Mouse (Mus musculus): ENCODE results near the gene Rap1gds1. TPM values are rescaled to one million over a fixed set of nuclear protein-coding genes. Genes with fewer than 3 reads are reported as not detected.

The Rap1gds1 gene
- polyA plus RNA-seq, 1 experiment from 2014 or later = 107 TPM

GRCm38 (mm10) chr3:138941604-138942003 is 133.4 kb downstream of the Rap1gds1 start:
- Histone ChIP-seq H3K9me3 (ENCODE audit: control insufficient read depth, low read length) (no peaks in the 10 kb centered on the region), H3K27ac (ENCODE audit: low read depth, low read length) (no peak overlapping the region), H3K27me3 (ENCODE audit: control insufficient read depth, insufficient read depth, low read length) (no peaks in the 10 kb centered on the region), H3K9ac (replicated peaks; ENCODE audit: low read depth, low read length) (no peak overlapping the region), H3K36me3 (ENCODE audit: control insufficient read depth, insufficient read depth, low read length) (peaks cover 18% of the 10 kb centered on the region), H3K4me3 (ENCODE audit: low read depth, low read length) (no peak overlapping the region), H3K4me2 (ENCODE audit: low read depth, low read length) (no peak overlapping the region), H3K4me1 (ENCODE audit: control insufficient read depth, insufficient read depth, low read length) (no peaks in the 10 kb centered on the region)
- no peak for ATAC-seq (ENCODE audit: low read depth)
- 42% methylated on average over 9 of the region's 9 CpGs for WGBS

- Histone ChIP-seq H3K9ac (replicated peaks; ENCODE audit: low read depth, low read length) (no peak overlapping the region), H3K4me1 (ENCODE audit: control insufficient read depth, insufficient read depth, low read length) (no peaks in the 10 kb centered on the region), H3K4me3 (ENCODE audit: low read depth, low read length) (no peak overlapping the region), H3K36me3 (ENCODE audit: control insufficient read depth, insufficient read depth, low read length) (peaks cover 18% of the 10 kb centered on the region), H3K27me3 (ENCODE audit: control insufficient read depth, insufficient read depth, low read length) (no peaks in the 10 kb centered on the region), H3K27ac (ENCODE audit: low read depth, low read length) (no peak overlapping the region), H3K4me2 (ENCODE audit: low read depth, low read length) (no peak overlapping the region), H3K9me3 (ENCODE audit: control insufficient read depth, low read length) (no peaks in the 10 kb centered on the region)
- 98% methylated on average over 10 of the region's 10 CpGs for WGBS
- no peak for ATAC-seq (ENCODE audit: low read depth)
Measured at GRCm38 (mm10) chr3:138937241-138937640, 137.8 kb downstream of the Rap1gds1 start.

GRCm38 (mm10) chr3:138936780-138937179 is 138.2 kb downstream of the Rap1gds1 start:
- ATAC-seq (ENCODE audit: low read depth) = no peak
- Histone ChIP-seq H3K36me3 (ENCODE audit: control insufficient read depth, insufficient read depth, low read length) (peaks cover 18% of the 10 kb centered on the region), H3K9ac (replicated peaks; ENCODE audit: low read depth, low read length) (no peak overlapping the region), H3K4me2 (ENCODE audit: low read depth, low read length) (no peak overlapping the region), H3K27me3 (ENCODE audit: control insufficient read depth, insufficient read depth, low read length) (no peaks in the 10 kb centered on the region), H3K4me3 (ENCODE audit: low read depth, low read length) (no peak overlapping the region), H3K9me3 (ENCODE audit: control insufficient read depth, low read length) (no peaks in the 10 kb centered on the region), H3K27ac (ENCODE audit: low read depth, low read length) (no peak overlapping the region), H3K4me1 (ENCODE audit: control insufficient read depth, insufficient read depth, low read length) (no peaks in the 10 kb centered on the region)
- 92% methylated on average over 8 of the region's 8 CpGs for whole genome bisulfite sequencing

GRCm38 (mm10) chr3:138927437-138927836 is 147.6 kb downstream of the Rap1gds1 start:
- Histone ChIP-seq H3K4me3 (ENCODE audit: low read depth, low read length) (no peak overlapping the region), H3K4me1 (ENCODE audit: control insufficient read depth, insufficient read depth, low read length) (no peaks in the 10 kb centered on the region), H3K36me3 (ENCODE audit: control insufficient read depth, insufficient read depth, low read length) (peaks cover 11% of the 10 kb centered on the region), H3K4me2 (ENCODE audit: low read depth, low read length) (no peak overlapping the region), H3K9ac (replicated peaks; ENCODE audit: low read depth, low read length) (no peak overlapping the region), H3K9me3 (ENCODE audit: control insufficient read depth, low read length) (no peaks in the 10 kb centered on the region), H3K27ac (ENCODE audit: low read depth, low read length) (no peak overlapping the region), H3K27me3 (ENCODE audit: control insufficient read depth, insufficient read depth, low read length) (no peaks in the 10 kb centered on the region)
- ATAC-seq (ENCODE audit: low read depth) = no peak
- WGBS = over 99% methylated on average over 4 of the region's 4 CpGs

- H3K9ac ChIP-seq (replicated peaks; ENCODE audit: low read depth, low read length) = no peak overlapping the region
- ATAC-seq (ENCODE audit: low read depth) = no peak
Measured at GRCm38 (mm10) chr3:138926161-138926560, 148.8 kb downstream of the Rap1gds1 start.

GRCm38 (mm10) chr3:138918241-138918640 is 156.8 kb downstream of the Rap1gds1 start:
- H3K4me3 ChIP-seq (ENCODE audit: low read depth, low read length) = no peak overlapping the region
- no peak overlapping the region for H3K9ac ChIP-seq (replicated peaks; ENCODE audit: low read depth, low read length)
- H3K4me2 ChIP-seq (ENCODE audit: low read depth, low read length) = no peak overlapping the region
- no peaks in the 10 kb centered on the region for H3K9me3 ChIP-seq (ENCODE audit: control insufficient read depth, low read length)
- no peaks in the 10 kb centered on the region for H3K27me3 ChIP-seq (ENCODE audit: control insufficient read depth, insufficient read depth, low read length)
- 95% methylated on average over 4 of the region's 4 CpGs for WGBS
- H3K4me1 ChIP-seq (ENCODE audit: control insufficient read depth, insufficient read depth, low read length) = no peaks in the 10 kb centered on the region
- no peak for ATAC-seq (ENCODE audit: low read depth)
- H3K36me3 ChIP-seq (ENCODE audit: control insufficient read depth, insufficient read depth, low read length) = no peaks in the 10 kb centered on the region
- H3K27ac ChIP-seq (ENCODE audit: low read depth, low read length) = no peak overlapping the region

More at GRCm38 (mm10) chr3:138926161-138926560, 148.8 kb downstream of the Rap1gds1 start:
- no peak overlapping the region for H3K27ac ChIP-seq (ENCODE audit: low read depth, low read length)
- H3K27me3 ChIP-seq (ENCODE audit: control insufficient read depth, insufficient read depth, low read length) = no peaks in the 10 kb centered on the region
- H3K9me3 ChIP-seq (ENCODE audit: control insufficient read depth, low read length) = no peaks in the 10 kb centered on the region
- H3K4me3 ChIP-seq (ENCODE audit: low read depth, low read length) = no peak overlapping the region
- no peak overlapping the region for H3K4me2 ChIP-seq (ENCODE audit: low read depth, low read length)
- no peaks in the 10 kb centered on the region for H3K4me1 ChIP-seq (ENCODE audit: control insufficient read depth, insufficient read depth, low read length)
- 85% methylated on average over 8 of the region's 8 CpGs for WGBS
- H3K36me3 ChIP-seq (ENCODE audit: control insufficient read depth, insufficient read depth, low read length) = peaks cover 11% of the 10 kb centered on the region

- H3K4me1 ChIP-seq (ENCODE audit: control insufficient read depth, insufficient read depth, low read length) = no peaks in the 10 kb centered on the region
- no peaks in the 10 kb centered on the region for H3K27me3 ChIP-seq (ENCODE audit: control insufficient read depth, insufficient read depth, low read length)
- no peaks in the 10 kb centered on the region for H3K9me3 ChIP-seq (ENCODE audit: control insufficient read depth, low read length)
- H3K4me2 ChIP-seq (ENCODE audit: low read depth, low read length) = no peak overlapping the region
- H3K9ac ChIP-seq (replicated peaks; ENCODE audit: low read depth, low read length) = no peak overlapping the region
- no peaks in the 10 kb centered on the region for H3K36me3 ChIP-seq (ENCODE audit: control insufficient read depth, insufficient read depth, low read length)
- no peak overlapping the region for H3K27ac ChIP-seq (ENCODE audit: low read depth, low read length)
- ATAC-seq (ENCODE audit: low read depth) = no peak
- no peak overlapping the region for H3K4me3 ChIP-seq (ENCODE audit: low read depth, low read length)
- WGBS = 82% methylated on average over 4 of the region's 4 CpGs
Measured at GRCm38 (mm10) chr3:138917016-138917415, 158.0 kb downstream of the Rap1gds1 start.

- H3K4me3 ChIP-seq (ENCODE audit: low read depth, low read length) = no peak overlapping the region
- no peak overlapping the region for H3K4me2 ChIP-seq (ENCODE audit: low read depth, low read length)
- H3K9me3 ChIP-seq (ENCODE audit: control insufficient read depth, low read length) = no peaks in the 10 kb centered on the region
- no peak overlapping the region for H3K27ac ChIP-seq (ENCODE audit: low read depth, low read length)
- H3K9ac ChIP-seq (replicated peaks; ENCODE audit: low read depth, low read length) = no peak overlapping the region
- H3K4me1 ChIP-seq (ENCODE audit: control insufficient read depth, insufficient read depth, low read length) = no peaks in the 10 kb centered on the region
- no peak for ATAC-seq (ENCODE audit: low read depth)
- no peaks in the 10 kb centered on the region for H3K27me3 ChIP-seq (ENCODE audit: control insufficient read depth, insufficient read depth, low read length)
- no peaks in the 10 kb centered on the region for H3K36me3 ChIP-seq (ENCODE audit: control insufficient read depth, insufficient read depth, low read length)
- WGBS = 90% methylated on average over 4 of the region's 4 CpGs
Measured at GRCm38 (mm10) chr3:138916591-138916990, 158.4 kb downstream of the Rap1gds1 start.

GRCm38 (mm10) chr3:138914626-138915288 is 160.2 kb downstream of the Rap1gds1 start:
- no peak overlapping the region for H3K9ac ChIP-seq (replicated peaks; ENCODE audit: low read depth, low read length)
- no peaks in the 10 kb centered on the region for H3K9me3 ChIP-seq (ENCODE audit: control insufficient read depth, low read length)
- no peak overlapping the region for H3K4me3 ChIP-seq (ENCODE audit: low read depth, low read length)
- ATAC-seq (ENCODE audit: low read depth) = no peak
- no peaks in the 10 kb centered on the region for H3K4me1 ChIP-seq (ENCODE audit: control insufficient read depth, insufficient read depth, low read length)
- H3K4me2 ChIP-seq (ENCODE audit: low read depth, low read length) = no peak overlapping the region
- WGBS = 71% methylated on average over 8 of the region's 8 CpGs
- H3K36me3 ChIP-seq (ENCODE audit: control insufficient read depth, insufficient read depth, low read length) = no peaks in the 10 kb centered on the region
- H3K27me3 ChIP-seq (ENCODE audit: control insufficient read depth, insufficient read depth, low read length) = no peaks in the 10 kb centered on the region
- H3K27ac ChIP-seq (ENCODE audit: low read depth, low read length) = no peak overlapping the region
